Mouse (Mus musculus): ENCODE measurements around the gene Satb1. TPM values are rescaled to one million over a fixed set of nuclear protein-coding genes. Genes with fewer than 3 reads are reported as not detected.

Satb1 gene
- polyA plus RNA-seq, 1 experiment from 2014 or later = 30.1 TPM

- Histone ChIP-seq H3K4me3 (replicated peaks) (no peak overlapping the region), H3K36me3 (peaks cover 12% of the 10 kb centered on the region; the same call in 1 of the 2 replicates), H3K4me1 (replicated peaks) (peaks cover 36% of the 10 kb centered on the region), H3K9ac (replicated peaks) (no peak overlapping the region), H3K9me3 (no peaks in the 10 kb centered on the region), H3K4me2 (replicated peaks) (no peak overlapping the region), H3K27me3 (no peaks in the 10 kb centered on the region), H3K27ac (no peak overlapping the region; the same call in 1 of the 2 replicates)
- WGBS = 49% methylated on average over 6 of the region's 6 CpGs
- no peak for ATAC-seq
Observed at GRCm38 (mm10) chr17:51789777-51790176, 43.3 kb downstream of the Satb1 start.

- Histone ChIP-seq H3K27me3 (no peaks in the 10 kb centered on the region), H3K36me3 (peaks cover 10% of the 10 kb centered on the region; the same call in 1 of the 2 replicates), H3K4me1 (replicated peaks) (peaks cover 36% of the 10 kb centered on the region), H3K9me3 (no peaks in the 10 kb centered on the region), H3K4me2 (replicated peaks) (no peak overlapping the region), H3K4me3 (replicated peaks) (no peak overlapping the region), H3K9ac (replicated peaks) (no peak overlapping the region), H3K27ac (no peak overlapping the region)
- 84% methylated on average over 4 of the region's 4 CpGs for WGBS
- no peak for ATAC-seq
Observed at GRCm38 (mm10) chr17:51789098-51789497, 44.0 kb downstream of the Satb1 start.

- H3K36me3 ChIP-seq = peaks cover 16% of the 10 kb centered on the region
- no peaks in the 10 kb centered on the region for H3K27me3 ChIP-seq
Observed at GRCm38 (mm10) chr17:51787955-51788354, 45.1 kb downstream of the Satb1 start.

GRCm38 (mm10) chr17:51786050-51786449 lies 47.0 kb downstream of the Satb1 start:
- 83% methylated on average over 2 of the region's 2 CpGs for WGBS
- H3K4me1 ChIP-seq (replicated peaks) = peaks cover 24% of the 10 kb centered on the region
- no peak overlapping the region for H3K9ac ChIP-seq (replicated peaks)
- H3K27ac ChIP-seq = no peak overlapping the region
- peaks cover 30% of the 10 kb centered on the region for H3K36me3 ChIP-seq
- H3K4me3 ChIP-seq (replicated peaks) = no peak overlapping the region
- ATAC-seq = no peak
- H3K9me3 ChIP-seq = no peaks in the 10 kb centered on the region
- H3K27me3 ChIP-seq = no peaks in the 10 kb centered on the region
- no peak overlapping the region for H3K4me2 ChIP-seq (replicated peaks)

More at GRCm38 (mm10) chr17:51787955-51788354, 45.1 kb downstream of the Satb1 start:
- no peaks in the 10 kb centered on the region for H3K9me3 ChIP-seq
- WGBS = 99% methylated on average over 2 of the region's 2 CpGs
- ATAC-seq = no peak
- no peak overlapping the region for H3K4me2 ChIP-seq (replicated peaks)
- peaks cover 33% of the 10 kb centered on the region for H3K4me1 ChIP-seq (replicated peaks)
- no peak overlapping the region for H3K4me3 ChIP-seq (replicated peaks)
- no peak overlapping the region for H3K27ac ChIP-seq
- H3K9ac ChIP-seq (replicated peaks) = no peak overlapping the region

- H3K9ac ChIP-seq (replicated peaks) = no peak overlapping the region
- H3K27ac ChIP-seq = no peak overlapping the region
- ATAC-seq = no peak
- no peak overlapping the region for H3K4me2 ChIP-seq (replicated peaks)
- peaks cover 30% of the 10 kb centered on the region for H3K36me3 ChIP-seq
- WGBS = 87% methylated on average over 9 of the region's 9 CpGs
- H3K4me1 ChIP-seq (replicated peaks) = peaks cover 16% of the 10 kb centered on the region
- H3K9me3 ChIP-seq = no peaks in the 10 kb centered on the region
- no peaks in the 10 kb centered on the region for H3K27me3 ChIP-seq
- H3K4me3 ChIP-seq (replicated peaks) = no peak overlapping the region
Observed at GRCm38 (mm10) chr17:51784935-51785334, 48.2 kb downstream of the Satb1 start.

- WGBS = 87% methylated on average over 8 of the region's 8 CpGs
- peaks cover 30% of the 10 kb centered on the region for H3K36me3 ChIP-seq
- ATAC-seq = no peak
Observed at GRCm38 (mm10) chr17:51783591-51784279, 49.4 kb downstream of the Satb1 start.

GRCm38 (mm10) chr17:51780036-51780435 lies 53.1 kb downstream of the Satb1 start:
- no peak for ATAC-seq
- H3K4me1 ChIP-seq (replicated peaks) = peaks cover 11% of the 10 kb centered on the region
- H3K9ac ChIP-seq (replicated peaks) = no peak overlapping the region
- no peaks in the 10 kb centered on the region for H3K9me3 ChIP-seq
- H3K27ac ChIP-seq = no peak overlapping the region
- 92% methylated on average over 11 of the region's 11 CpGs for WGBS
- H3K36me3 ChIP-seq = peaks cover 24% of the 10 kb centered on the region
- H3K4me3 ChIP-seq (replicated peaks) = no peak overlapping the region
- H3K4me2 ChIP-seq (replicated peaks) = no peak overlapping the region
- no peaks in the 10 kb centered on the region for H3K27me3 ChIP-seq

More at GRCm38 (mm10) chr17:51783591-51784279, 49.4 kb downstream of the Satb1 start:
- no peak overlapping the region for H3K4me2 ChIP-seq (replicated peaks)
- H3K27me3 ChIP-seq = no peaks in the 10 kb centered on the region
- H3K4me3 ChIP-seq (replicated peaks) = no peak overlapping the region
- no peak overlapping the region for H3K27ac ChIP-seq
- H3K9ac ChIP-seq (replicated peaks) = no peak overlapping the region
- H3K4me1 ChIP-seq (replicated peaks) = 0 out of 2 replicates have a peak, but pooled peaks cover 7% of the 10 kb centered on the region
- no peaks in the 10 kb centered on the region for H3K9me3 ChIP-seq

GRCm38 (mm10) chr17:51778961-51779360 lies 54.1 kb downstream of the Satb1 start:
- Histone ChIP-seq H3K27ac (no peak overlapping the region), H3K36me3 (peaks cover 22% of the 10 kb centered on the region), H3K27me3 (no peaks in the 10 kb centered on the region), H3K9me3 (no peaks in the 10 kb centered on the region), H3K4me1 (replicated peaks) (peaks cover 12% of the 10 kb centered on the region), H3K4me2 (replicated peaks) (no peak overlapping the region), H3K9ac (replicated peaks) (no peak overlapping the region), H3K4me3 (replicated peaks) (no peak overlapping the region)
- 76% methylated on average over 2 of the region's 2 CpGs for WGBS
- no peak for ATAC-seq

GRCm38 (mm10) chr17:51777813-51778212 lies 55.3 kb downstream of the Satb1 start:
- peaks cover 12% of the 10 kb centered on the region for H3K4me1 ChIP-seq (replicated peaks)
- no peak overlapping the region for H3K4me2 ChIP-seq (replicated peaks)
- H3K9me3 ChIP-seq = no peaks in the 10 kb centered on the region
- H3K36me3 ChIP-seq = peaks cover 22% of the 10 kb centered on the region
- WGBS = 88% methylated on average over 1 of the region's 1 CpGs
- H3K27me3 ChIP-seq = no peaks in the 10 kb centered on the region
- ATAC-seq = no peak
- no peak overlapping the region for H3K9ac ChIP-seq (replicated peaks)
- H3K4me3 ChIP-seq (replicated peaks) = no peak overlapping the region
- H3K27ac ChIP-seq = no peak overlapping the region

- Histone ChIP-seq H3K36me3 (peaks cover 16% of the 10 kb centered on the region), H3K4me1 (replicated peaks) (peaks cover 12% of the 10 kb centered on the region), H3K9ac (replicated peaks) (no peak overlapping the region), H3K27ac (no peak overlapping the region), H3K4me3 (replicated peaks) (no peak overlapping the region), H3K4me2 (replicated peaks) (no peak overlapping the region), H3K9me3 (no peaks in the 10 kb centered on the region), H3K27me3 (no peaks in the 10 kb centered on the region)
- 51% methylated on average over 18 of the region's 18 CpGs for WGBS
- peak; percentile 86 for ATAC-seq
Observed at GRCm38 (mm10) chr17:51775070-51775881, 57.8 kb downstream of the Satb1 start.

GRCm38 (mm10) chr17:51763600-51763999 lies 69.5 kb downstream of the Satb1 start:
- H3K4me2 ChIP-seq (replicated peaks) = no peak overlapping the region
- ATAC-seq = no peak
- WGBS = 92% methylated on average over 8 of the region's 8 CpGs
- peaks cover 16% of the 10 kb centered on the region for H3K4me1 ChIP-seq (replicated peaks)
- H3K36me3 ChIP-seq = peaks cover 22% of the 10 kb centered on the region
- no peak overlapping the region for H3K27ac ChIP-seq
- no peaks in the 10 kb centered on the region for H3K9me3 ChIP-seq
- no peaks in the 10 kb centered on the region for H3K27me3 ChIP-seq
- no peak overlapping the region for H3K9ac ChIP-seq (replicated peaks)
- H3K4me3 ChIP-seq (replicated peaks) = no peak overlapping the region

GRCm38 (mm10) chr17:51762503-51762902 lies 70.6 kb downstream of the Satb1 start:
- WGBS = 86% methylated on average over 7 of the region's 7 CpGs
- Histone ChIP-seq H3K4me3 (replicated peaks) (no peak overlapping the region), H3K4me1 (replicated peaks) (peaks cover 16% of the 10 kb centered on the region), H3K27ac (no peak overlapping the region), H3K4me2 (replicated peaks) (no peak overlapping the region), H3K9ac (replicated peaks) (no peak overlapping the region), H3K36me3 (peaks cover 30% of the 10 kb centered on the region), H3K9me3 (no peaks in the 10 kb centered on the region), H3K27me3 (no peaks in the 10 kb centered on the region)
- no peak for ATAC-seq

All from midbrain, embryonic 13.5 days (tissue).